Mouse (Mus musculus) fat pad, adult 2 months (tissue): Measurements from ENCODE around the gene Pdik1l.

Experiments
- DNase-seq: peaks from one replicate; pipeline ENCODE4 v3.0.0-alpha.2; 2011; ENCODE audit warnings: low read depth, low spot score; ENCODE audit errors: extremely low read depth

Gene Pdik1l

GRCm38 (mm10) chr4:134263191-134263590 is 24.5 kb downstream of the Pdik1l start:
- no peak for DNase-seq

DNA sequence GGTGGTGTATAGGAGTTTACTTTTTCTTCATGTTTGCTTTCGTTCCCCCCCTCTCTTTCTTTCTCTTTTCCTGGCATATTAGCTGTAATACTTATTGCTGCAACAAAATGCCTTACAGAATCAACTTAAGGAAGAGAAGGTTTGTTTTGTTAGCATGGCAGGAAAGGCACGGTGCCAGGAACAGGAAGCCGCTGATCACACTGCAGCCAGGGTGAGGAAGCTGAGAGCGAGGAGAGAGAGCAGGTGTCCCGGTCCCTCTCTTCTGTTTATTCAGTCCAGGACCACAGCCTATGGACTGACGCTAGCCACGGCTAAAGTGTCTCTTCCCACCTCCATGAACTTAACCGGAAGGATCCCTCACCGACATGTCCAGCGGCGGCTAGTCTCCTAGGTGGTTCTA is 29.3 kb downstream of the Pdik1l start:
- DNase-seq: no peak

DNA sequence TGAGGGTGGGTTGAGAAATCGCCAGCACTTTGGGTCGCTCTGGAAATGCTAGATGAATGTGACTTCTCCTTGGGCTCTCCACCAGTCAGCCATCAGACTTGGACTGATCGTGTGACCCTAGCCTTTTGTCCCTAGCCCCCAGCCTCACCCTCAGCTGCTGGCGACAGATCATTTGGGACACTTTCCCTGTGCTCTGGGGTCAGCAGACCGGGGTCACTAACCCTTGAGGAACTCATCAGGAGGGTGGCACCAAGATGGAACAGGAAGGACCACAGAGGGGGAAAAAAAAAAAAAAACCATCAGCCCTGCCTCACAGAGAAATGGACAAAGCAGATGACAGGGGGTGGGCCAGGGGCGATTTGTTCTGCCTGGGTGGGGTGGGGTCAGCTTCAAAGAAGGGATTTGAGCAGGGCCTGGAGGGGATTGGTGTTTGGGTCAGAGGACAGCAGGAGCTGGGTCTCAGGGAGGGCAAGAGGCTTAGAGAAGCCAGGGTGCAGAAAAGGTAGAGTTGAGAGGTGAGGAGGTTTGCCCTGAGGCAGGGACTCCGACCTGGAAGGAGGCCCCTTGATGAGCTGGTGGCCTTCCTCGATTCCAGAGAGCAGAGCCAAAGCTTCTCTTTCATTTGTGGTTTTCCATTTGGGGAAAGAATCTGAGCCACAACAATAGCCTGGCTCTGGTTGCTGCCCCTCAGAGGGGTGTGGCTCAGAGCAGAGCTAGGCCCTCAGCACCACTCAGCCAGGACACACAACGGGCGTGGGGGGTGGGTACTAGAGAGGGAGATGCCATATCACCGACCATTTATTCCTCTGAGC is 30.3 kb downstream of the Pdik1l start:
- DNase-seq: no peak

DNA sequence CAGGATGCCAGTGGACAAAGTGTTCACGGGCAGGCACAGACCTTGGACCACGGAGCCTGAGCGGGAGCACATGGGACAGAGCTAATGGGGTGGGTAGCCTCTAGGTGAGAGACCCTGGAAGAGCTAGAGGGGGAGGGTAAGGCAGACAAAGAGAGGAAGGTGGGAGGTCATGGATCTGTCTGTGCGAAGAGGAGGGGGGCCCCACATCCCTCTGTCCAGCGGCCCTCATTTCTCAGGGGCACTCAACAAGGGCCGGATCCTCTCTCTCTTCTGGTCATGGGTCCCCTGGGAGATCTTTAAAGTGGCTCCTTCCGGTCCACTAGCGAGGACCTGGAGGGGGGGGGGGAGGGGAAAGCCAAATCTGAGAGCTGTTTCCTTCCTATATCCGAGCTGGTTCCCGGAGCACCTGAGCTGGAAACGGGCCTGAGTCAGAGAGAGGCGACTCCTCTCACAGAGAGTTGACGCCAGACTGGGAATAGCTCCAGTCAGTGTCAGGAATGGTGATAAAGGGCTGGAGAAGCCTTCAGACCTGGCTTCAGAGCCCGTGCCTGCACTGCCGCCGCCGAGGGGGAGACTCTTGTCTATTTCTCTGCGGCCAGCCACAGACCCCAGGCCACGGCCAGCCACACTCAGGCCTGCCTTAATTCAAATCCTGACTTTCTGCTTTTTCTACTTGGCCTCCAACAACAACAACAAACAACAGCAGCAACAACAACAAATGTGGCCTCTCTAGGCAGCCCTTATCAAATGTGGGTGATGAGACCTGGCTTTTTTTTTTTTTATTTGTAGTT is 31.1 kb downstream of the Pdik1l start:
- DNase-seq: no peak

- DNase-seq: no peak
These were observed 31.8 kb downstream of the Pdik1l start for GRCm38 (mm10) chr4:134255854-134256253.

DNA sequence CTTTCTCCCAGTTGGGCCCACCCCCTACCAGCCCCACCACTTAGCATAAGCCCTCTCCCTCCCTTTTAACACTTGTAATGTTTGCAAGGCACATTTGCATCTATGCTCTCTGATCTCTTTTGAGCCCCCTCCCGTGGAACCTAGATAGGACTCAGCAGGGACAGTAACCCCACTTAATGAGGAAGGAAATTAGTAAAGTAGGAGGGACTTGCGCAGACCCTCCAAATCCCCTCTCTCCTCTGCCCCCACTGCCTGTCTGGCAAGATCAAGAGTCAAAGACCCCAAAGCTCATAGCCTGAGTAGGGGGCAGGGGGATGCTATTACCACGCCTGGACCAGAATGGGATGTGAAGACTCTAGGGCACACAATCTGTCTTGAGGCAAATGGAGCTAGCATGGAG is 32.9 kb downstream of the Pdik1l start:
- DNase-seq: no peak

DNA sequence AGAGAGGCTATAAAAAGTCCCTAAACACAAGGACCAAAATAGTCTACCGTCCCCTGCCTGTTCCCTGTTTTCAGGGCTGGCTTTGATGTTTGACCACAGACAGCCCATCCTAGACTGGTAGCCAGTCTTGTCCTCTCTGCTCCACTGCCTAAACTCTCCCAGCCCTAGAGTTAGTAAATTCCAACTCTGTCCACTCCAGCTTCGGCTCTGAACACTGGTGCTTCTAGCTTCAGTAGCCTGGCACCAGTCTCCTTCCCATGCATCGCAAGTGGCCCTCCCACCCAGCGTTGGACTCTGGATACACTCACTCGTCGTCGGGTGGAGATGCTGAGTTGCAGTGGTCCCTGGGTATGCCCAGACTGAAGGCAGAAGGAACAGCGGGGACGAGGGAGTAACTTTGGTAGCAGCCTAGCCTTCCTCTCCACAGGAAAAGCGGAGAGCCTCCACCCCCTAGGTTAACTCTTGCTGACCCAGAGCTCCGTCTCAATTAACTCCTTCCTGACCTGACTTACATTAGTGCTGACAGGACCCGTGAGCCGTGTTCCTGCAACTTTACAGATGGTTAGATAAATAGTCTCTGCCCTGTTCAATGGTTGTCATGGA is 33.9 kb downstream of the Pdik1l start, which contains the start of gene Grrp1:
TSS of gene Grrp1 (minus strand) at position 385 of the 603 bp plus-strand sequence.
- no peak for DNase-seq

- no peak for DNase-seq
These were observed 34.6 kb downstream of the Pdik1l start for GRCm38 (mm10) chr4:134252911-134253721.

- DNase-seq: no peak
These were observed 35.4 kb downstream of the Pdik1l start for GRCm38 (mm10) chr4:134252131-134252910.

DNA sequence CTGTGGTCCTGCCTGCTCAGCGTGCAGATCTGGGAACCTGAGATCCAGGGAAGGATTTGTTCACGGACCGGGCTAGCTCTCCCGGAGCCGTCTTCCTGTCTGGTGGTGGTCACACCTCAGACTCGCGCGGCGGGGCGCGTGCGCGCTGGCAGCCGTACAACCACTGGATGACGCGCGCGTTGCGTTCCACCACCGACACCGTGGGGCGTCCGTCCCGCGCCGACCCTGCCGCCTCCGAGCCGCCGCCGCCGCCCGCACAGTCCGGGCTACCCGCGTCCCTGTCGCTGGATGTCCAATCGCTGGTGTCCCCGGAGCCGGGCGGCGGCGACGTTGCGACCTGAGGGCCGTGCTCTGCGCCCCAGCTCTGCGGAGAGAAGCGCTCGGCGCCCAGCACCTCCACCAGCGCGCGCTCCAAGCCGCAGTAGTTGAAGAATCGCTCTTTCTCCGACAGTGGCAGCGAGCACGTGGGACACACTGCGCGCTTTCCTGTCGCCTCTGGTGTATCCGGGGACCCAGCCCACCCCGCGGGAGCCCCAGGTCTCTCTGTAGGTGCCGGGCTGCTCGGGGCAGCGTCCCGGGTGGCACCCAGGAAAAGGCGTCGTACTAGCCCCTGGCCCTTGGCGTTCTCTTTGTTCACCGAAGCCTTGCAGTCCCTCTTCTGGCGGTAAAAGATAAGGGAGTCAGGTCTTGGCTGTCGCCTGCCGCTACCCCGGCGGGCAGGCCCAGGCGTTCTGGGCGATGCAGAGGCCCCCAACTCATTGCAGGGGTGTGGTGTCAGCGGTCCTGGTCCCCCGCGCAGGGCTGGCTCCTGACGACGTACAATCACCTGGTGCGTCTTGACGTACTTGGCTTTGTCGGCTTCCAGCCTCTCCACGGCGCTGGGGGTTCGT is 36.2 kb downstream of the Pdik1l start:
- no peak for DNase-seq

DNA sequence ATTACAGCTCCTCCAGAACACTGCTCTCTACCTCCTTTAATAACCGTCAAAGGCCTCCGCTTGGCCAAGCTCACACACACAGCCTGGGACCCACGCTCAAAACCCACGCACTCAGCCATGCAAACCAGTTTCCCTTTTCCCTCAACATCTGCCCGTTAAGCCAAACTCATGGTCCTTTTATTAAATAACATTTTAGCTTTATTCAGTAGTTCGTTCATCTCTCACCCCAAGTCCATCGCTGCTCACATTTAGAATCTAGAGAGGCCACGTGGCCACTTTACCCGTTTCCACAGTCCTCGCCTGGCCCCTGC is 36.8 kb downstream of the Pdik1l start:
- no peak for DNase-seq

- DNase-seq: no peak
These were observed 37.4 kb downstream of the Pdik1l start for GRCm38 (mm10) chr4:134250116-134250929.

- no peak for DNase-seq
These were observed 38.0 kb downstream of the Pdik1l start for GRCm38 (mm10) chr4:134249651-134250050.

DNA sequence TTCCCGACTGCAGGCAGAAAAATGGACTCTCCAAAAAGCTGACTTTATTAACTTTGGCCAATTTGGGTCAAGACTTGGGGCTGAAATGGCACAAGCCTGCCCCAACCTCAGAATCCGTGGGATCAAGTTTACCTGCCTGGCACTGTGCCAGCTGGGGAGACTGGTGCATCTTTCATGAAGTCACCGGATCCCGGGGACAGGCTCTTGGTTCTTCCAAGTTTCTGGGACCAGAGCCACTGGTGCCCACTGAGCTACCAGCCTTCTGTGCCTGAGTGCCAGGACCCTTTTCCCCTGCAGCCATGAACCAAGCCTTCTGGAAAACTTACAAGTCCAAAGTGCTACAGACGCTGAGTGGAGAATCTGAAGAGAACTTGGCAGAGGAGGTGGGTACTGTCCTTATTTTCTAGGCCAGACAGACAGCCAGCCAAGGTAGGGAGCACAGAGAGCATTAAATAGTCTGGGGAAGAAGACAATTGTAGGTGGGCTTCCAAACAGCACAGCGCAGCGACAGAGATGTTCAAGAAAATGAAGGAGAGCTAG is 40.9 kb downstream of the Pdik1l start, which contains the start of gene Gm30191:
TSS of gene Gm30191 (plus strand) at position 217 of the 540 bp plus-strand sequence.
- no peak for DNase-seq

DNA sequence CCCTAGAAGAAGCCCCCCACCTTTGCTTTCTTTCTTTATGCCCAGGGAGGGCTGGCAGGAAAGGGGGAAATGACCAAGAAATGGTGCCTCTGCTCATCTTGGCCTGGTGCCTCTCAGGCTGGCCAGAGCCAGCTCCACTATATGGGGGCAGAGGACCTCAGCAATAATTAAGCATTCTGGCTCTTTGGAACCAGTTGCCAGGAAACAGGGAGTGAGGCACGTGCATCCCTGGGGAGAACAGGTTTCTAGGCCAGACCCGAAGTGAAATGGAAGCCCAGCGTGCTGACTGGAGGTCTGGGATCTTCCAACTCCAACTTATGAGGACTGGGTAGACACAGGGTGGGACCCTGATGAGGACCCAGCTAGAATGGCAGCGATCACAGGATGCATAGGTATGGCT is 41.4 kb downstream of the Pdik1l start:
- no peak for DNase-seq

GRCm38 (mm10) chr4:134245148-134245843 is 42.4 kb downstream of the Pdik1l start, which contains the start of gene Zfp593:
Gene Zfp593 (minus strand): TSS chr4:134245592.
- peak; percentile 25 for DNase-seq

GRCm38 (mm10) chr4:134243516-134244250 is 44.0 kb downstream of the Pdik1l start, which contains the start of gene E130218I03Rik:
Gene E130218I03Rik (plus strand): TSS chr4:134243662.
- DNase-seq: no peak
